Mouse (Mus musculus): Measurements from ENCODE around the gene Pip5k1b. TPM values are rescaled to one million over a fixed set of nuclear protein-coding genes. Genes with fewer than 3 reads are reported as not detected.

Gene Pip5k1b
- polyA plus RNA-seq, 1 experiment from 2014 or later: 5.6 TPM

DNA sequence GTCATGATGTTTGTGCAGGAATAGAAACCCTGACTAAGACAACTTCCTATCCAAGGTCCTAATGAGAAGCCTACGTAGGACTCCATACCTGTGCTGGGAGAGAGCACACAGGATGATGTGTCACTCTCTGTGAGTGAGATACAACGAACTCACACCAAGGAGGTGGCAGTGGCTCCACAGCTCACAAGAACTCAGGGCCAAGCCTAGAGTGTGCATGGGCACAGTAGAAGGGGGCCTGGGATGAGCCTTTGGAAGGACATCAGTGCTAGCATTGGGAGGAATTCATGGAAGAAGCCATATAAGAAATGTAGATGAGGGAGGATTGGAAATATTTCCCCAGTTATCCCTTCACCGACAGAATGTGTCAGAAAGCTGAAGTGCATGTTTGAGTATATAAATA is 39.7 kb downstream of the Pip5k1b start:
- Histone ChIP-seq H3K9ac (ENCODE audit: low read depth, low read length) (no peak overlapping the region), H3K27me3 (replicated peaks; ENCODE audit: control insufficient read depth, insufficient read depth, low read length) (no peaks in the 10 kb centered on the region), H3K4me2 (no peak overlapping the region), H3K9me3 (ENCODE audit: control insufficient read depth, low read length) (no peaks in the 10 kb centered on the region), H3K36me3 (ENCODE audit: control insufficient read depth, insufficient read depth, low read length) (no peaks in the 10 kb centered on the region), H3K4me1 (replicated peaks; ENCODE audit: control insufficient read depth, insufficient read depth, low read length) (peaks cover 64% of the 10 kb centered on the region), H3K4me3 (ENCODE audit: low read depth, low read length) (no peak overlapping the region), H3K27ac (ENCODE audit: low read depth, low read length) (peak overlapping the region; percentile 39; the same call in 1 of the 2 replicates)
- no peak for DNase-seq (ENCODE audit: low spot score)
- WGBS: 89% methylated on average over 3 of the region's 3 CpGs
- no peak for ATAC-seq (replicated peaks; ENCODE audit: low FRiP score)

DNA sequence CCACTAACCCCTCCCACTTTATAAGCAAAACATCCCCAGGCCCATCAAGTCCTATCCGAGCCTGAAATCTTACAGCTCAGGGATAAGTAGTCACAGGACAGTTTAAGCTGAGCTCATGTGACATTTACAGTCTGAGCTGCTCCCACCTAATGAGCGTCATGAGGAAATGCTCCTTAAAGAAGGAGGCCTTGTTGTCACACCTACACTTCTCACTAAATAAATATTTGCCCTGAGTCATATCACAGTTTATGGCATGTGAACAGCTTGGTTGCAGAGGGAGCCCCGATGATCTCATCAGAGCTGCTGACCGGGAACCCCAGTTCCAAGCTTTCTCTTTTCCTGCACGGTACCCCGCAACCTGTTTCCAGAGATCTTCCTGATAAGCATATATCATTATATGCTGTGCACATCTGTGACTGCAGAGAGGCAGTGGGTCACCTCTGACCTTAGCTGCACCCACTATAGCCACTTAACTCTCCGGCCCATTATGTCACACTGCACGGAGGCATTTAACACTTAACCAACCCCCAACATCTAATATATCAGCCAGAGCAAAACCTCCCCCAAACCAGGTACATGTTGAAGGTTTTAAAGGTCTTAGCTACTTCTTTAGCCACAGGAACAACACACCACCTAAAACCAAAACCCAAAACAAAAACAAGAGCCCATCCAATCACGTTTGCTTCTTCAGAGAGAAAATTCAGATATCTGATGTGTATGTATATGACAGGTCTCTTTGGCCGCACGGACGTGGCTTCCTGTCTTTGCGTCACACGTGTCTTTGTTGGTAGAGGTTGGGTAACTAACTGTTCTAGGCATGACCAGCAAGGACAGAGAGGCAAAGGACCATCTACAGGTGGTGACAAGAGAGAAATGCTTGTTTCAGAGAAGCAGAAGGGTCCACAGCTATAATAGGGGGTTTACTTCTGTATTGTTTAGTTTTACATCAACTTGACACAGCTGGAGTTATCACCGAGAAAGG is 40.7 kb downstream of the Pip5k1b start:
- no peaks in the 10 kb centered on the region for H3K36me3 ChIP-seq (ENCODE audit: control insufficient read depth, insufficient read depth, low read length)

DNA sequence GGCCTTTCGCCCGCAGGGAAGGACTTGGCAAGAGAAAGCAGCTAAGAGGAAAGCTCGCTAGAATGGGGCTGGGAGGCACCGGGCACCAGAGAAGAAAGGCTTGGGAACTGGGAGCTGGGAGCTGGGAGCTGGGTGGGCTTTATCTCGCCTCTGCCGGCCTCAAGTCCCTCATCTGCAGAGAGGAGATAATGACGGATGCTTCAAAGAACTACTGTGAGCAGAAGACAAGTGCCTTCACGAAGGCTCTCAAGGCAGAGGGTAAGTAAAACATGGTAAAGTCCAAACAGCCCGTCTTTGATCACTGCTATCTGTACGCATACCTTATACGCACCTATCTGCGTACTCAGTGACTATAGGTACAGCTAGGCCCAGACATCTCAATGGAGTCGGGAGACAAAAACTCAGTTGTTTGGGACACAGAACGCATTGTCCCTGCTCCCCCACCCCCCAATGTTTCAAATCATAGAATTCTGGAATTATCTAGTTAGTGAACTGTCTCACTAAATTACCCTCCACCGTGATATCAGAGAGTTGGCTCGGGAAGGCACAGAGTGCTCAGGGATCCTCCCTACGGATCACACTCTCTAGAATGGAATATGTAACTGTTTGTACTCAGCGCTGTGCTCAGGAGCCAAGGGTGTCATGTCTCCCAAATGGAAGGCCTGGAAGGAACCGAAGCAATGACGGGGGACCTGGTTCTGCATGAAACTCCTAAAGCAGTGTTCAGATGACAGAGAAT is 42.4 kb downstream of the Pip5k1b start:
- 41% methylated on average over 20 of the region's 20 CpGs for WGBS
- no peaks in the 10 kb centered on the region for H3K27me3 ChIP-seq (replicated peaks; ENCODE audit: control insufficient read depth, insufficient read depth, low read length)
- peak overlapping the region; percentile 63 for H3K4me2 ChIP-seq
- peak overlapping the region; percentile 97 for H3K27ac ChIP-seq (ENCODE audit: low read depth, low read length)
- H3K9me3 ChIP-seq (ENCODE audit: control insufficient read depth, low read length): no peaks in the 10 kb centered on the region
- 0 out of 2 replicates have a peak overlapping the region, but pooled peaks have one; percentile 19 for H3K4me3 ChIP-seq (ENCODE audit: low read depth, low read length)
- DNase-seq (ENCODE audit: low spot score): peak; percentile 64
- H3K9ac ChIP-seq (ENCODE audit: low read depth, low read length): peak overlapping the region; percentile 46
- peak; percentile 95 for ATAC-seq (replicated peaks; ENCODE audit: low FRiP score)
- peaks cover 54% of the 10 kb centered on the region for H3K4me1 ChIP-seq (replicated peaks; ENCODE audit: control insufficient read depth, insufficient read depth, low read length)
- H3K36me3 ChIP-seq (ENCODE audit: control insufficient read depth, insufficient read depth, low read length): no peaks in the 10 kb centered on the region

More for the DNA sequence above, 40.7 kb downstream of the Pip5k1b start:
- Histone ChIP-seq H3K4me2 (peak overlapping the region; percentile 5; the same call in 1 of the 2 replicates), H3K9ac (ENCODE audit: low read depth, low read length) (no peak overlapping the region), H3K4me3 (ENCODE audit: low read depth, low read length) (no peak overlapping the region), H3K9me3 (ENCODE audit: control insufficient read depth, low read length) (no peaks in the 10 kb centered on the region), H3K27ac (ENCODE audit: low read depth, low read length) (peak overlapping the region; percentile 97), H3K27me3 (replicated peaks; ENCODE audit: control insufficient read depth, insufficient read depth, low read length) (no peaks in the 10 kb centered on the region), H3K4me1 (replicated peaks; ENCODE audit: control insufficient read depth, insufficient read depth, low read length) (peaks cover 61% of the 10 kb centered on the region)
- ATAC-seq (replicated peaks; ENCODE audit: low FRiP score) (no peak), DNase-seq (ENCODE audit: low spot score) (no peak)
- WGBS: 76% methylated on average over 15 of the region's 15 CpGs

DNA sequence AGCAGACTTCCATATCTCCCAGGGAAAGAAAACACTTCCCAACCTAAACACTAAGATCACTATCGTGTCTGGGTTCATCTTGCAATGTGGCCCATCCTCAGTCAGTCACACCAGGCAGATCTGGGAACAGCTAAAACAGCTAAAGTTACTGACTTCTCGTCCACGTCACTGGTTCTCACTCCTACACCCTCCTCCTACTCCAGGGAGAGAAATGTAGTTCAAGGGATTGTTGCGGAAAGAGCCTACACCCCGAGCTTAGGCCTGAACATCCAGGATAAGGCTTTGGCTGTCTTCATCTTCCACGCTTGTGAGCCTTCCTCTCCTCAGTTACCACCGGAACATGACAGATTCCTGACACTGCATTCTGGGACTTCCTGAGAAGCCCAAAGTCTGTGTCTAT is 43.7 kb downstream of the Pip5k1b start:
- Histone ChIP-seq H3K4me1 (replicated peaks; ENCODE audit: control insufficient read depth, insufficient read depth, low read length) (peaks cover 48% of the 10 kb centered on the region), H3K4me3 (ENCODE audit: low read depth, low read length) (no peak overlapping the region), H3K9ac (ENCODE audit: low read depth, low read length) (no peak overlapping the region), H3K27ac (ENCODE audit: low read depth, low read length) (peak overlapping the region; percentile 97; the same call in 1 of the 2 replicates), H3K9me3 (ENCODE audit: control insufficient read depth, low read length) (no peaks in the 10 kb centered on the region), H3K36me3 (ENCODE audit: control insufficient read depth, insufficient read depth, low read length) (no peaks in the 10 kb centered on the region), H3K27me3 (replicated peaks; ENCODE audit: control insufficient read depth, insufficient read depth, low read length) (no peaks in the 10 kb centered on the region), H3K4me2 (0 out of 2 replicates have a peak overlapping the region, but pooled peaks have one; percentile 7)
- ATAC-seq (replicated peaks; ENCODE audit: low FRiP score) (no peak), DNase-seq (ENCODE audit: low spot score) (no peak)
- 77% methylated on average over 7 of the region's 7 CpGs for WGBS

DNA sequence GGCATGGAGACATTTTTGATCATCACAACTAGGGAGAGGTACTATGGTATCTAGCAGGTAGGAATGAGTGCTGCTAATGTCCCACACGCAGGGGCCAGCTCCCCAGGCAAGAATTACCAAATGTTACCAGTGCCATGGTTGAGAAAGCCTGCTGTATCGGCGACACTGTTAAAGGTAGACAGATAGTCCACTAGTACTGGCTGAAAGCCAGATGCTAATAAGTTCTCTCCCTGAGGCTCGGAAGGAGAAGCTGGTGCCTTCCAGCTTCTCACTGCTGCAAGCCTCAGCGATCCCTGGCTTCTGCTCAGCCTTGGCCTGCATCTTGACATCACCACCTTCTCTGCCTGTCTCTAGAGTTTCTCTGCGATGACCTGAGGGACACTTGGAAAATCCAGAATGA is 46.3 kb downstream of the Pip5k1b start:
- no peak overlapping the region for H3K9ac ChIP-seq (ENCODE audit: low read depth, low read length)
- peaks cover 31% of the 10 kb centered on the region for H3K4me1 ChIP-seq (replicated peaks; ENCODE audit: control insufficient read depth, insufficient read depth, low read length)
- H3K36me3 ChIP-seq (ENCODE audit: control insufficient read depth, insufficient read depth, low read length): no peaks in the 10 kb centered on the region
- ATAC-seq (replicated peaks; ENCODE audit: low FRiP score) (no peak), DNase-seq (ENCODE audit: low spot score) (no peak)
- no peak overlapping the region for H3K4me2 ChIP-seq
- WGBS: 84% methylated on average over 6 of the region's 6 CpGs
- H3K4me3 ChIP-seq (ENCODE audit: low read depth, low read length): no peak overlapping the region
- H3K27me3 ChIP-seq (replicated peaks; ENCODE audit: control insufficient read depth, insufficient read depth, low read length): no peaks in the 10 kb centered on the region
- no peak overlapping the region for H3K27ac ChIP-seq (ENCODE audit: low read depth, low read length)
- H3K9me3 ChIP-seq (ENCODE audit: control insufficient read depth, low read length): no peaks in the 10 kb centered on the region

DNA sequence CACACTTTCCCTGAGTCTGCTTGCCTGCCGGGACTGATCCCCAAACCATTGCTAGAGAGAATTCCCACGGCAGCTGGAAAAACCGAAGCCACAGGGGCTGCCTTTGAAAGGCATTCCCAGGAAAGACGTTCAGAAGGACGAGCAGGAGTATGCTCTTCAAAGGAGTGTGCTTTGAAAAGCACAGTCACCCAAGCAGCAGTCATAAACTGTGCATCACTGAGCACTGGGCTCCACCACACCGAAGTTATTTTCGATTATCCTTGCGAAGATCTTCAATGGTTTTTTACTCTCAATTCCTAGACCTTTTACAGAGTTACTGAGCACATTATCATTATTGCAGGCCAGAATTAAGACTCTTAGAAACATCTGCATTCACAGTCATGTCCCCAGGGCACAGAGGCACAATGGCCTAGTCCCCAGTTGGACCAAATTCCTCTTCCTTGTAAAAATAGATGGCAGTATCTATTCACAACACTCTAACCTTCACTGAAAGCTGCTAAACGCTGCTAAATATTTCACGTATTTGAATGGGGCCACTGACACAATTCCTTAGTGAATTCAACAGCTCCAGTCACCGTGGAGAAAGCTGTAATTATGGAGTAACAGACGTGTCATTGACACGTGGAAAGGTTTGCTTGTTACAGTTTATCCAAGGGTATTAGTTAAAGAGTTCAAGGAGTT is 47.4 kb downstream of the Pip5k1b start:
- Histone ChIP-seq H3K4me1 (replicated peaks; ENCODE audit: control insufficient read depth, insufficient read depth, low read length) (peaks cover 21% of the 10 kb centered on the region), H3K27ac (ENCODE audit: low read depth, low read length) (no peak overlapping the region)
- DNase-seq (ENCODE audit: low spot score): no peak

DNA sequence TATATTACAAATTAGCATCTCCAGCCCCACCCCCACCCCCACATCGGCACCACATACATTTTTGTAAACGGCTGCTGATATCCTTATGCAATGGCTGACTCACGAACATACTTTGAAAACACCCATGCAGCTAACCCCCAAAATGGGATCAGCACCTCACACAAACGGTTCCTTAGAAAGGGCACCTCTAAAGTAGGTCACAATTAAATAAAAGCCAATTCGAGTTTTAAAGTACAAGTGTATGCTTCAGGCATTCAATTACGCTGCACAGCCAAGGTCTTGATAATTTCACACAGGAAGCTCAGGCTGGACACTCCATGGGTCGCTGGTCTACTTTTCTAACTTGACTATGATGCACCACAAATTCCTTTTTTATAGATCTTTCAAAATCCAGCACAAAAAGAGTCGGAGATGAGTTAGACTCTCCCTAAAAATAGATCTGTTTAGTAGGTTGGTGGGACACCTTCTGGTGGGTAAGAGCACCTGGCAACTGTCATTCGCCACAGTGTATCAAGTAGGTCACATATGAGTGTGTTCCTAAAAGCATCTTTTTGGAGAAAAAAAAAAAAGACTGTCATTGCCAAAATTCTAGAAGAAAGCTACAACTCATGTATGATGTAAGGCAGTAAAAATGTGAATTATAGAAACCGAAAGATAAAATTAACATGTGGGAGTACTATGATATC is 52.8 kb downstream of the Pip5k1b start:
- 76% methylated on average over 10 of the region's 10 CpGs for WGBS

More for the DNA sequence above, 47.4 kb downstream of the Pip5k1b start:
- H3K9me3 ChIP-seq (ENCODE audit: control insufficient read depth, low read length): no peaks in the 10 kb centered on the region
- H3K36me3 ChIP-seq (ENCODE audit: control insufficient read depth, insufficient read depth, low read length): no peaks in the 10 kb centered on the region
- no peak overlapping the region for H3K4me2 ChIP-seq
- no peak for ATAC-seq (replicated peaks; ENCODE audit: low FRiP score)
- H3K4me3 ChIP-seq (ENCODE audit: low read depth, low read length): no peak overlapping the region
- 76% methylated on average over 13 of the region's 13 CpGs for WGBS
- no peak overlapping the region for H3K9ac ChIP-seq (ENCODE audit: low read depth, low read length)
- H3K27me3 ChIP-seq (replicated peaks; ENCODE audit: control insufficient read depth, insufficient read depth, low read length): no peaks in the 10 kb centered on the region

DNA sequence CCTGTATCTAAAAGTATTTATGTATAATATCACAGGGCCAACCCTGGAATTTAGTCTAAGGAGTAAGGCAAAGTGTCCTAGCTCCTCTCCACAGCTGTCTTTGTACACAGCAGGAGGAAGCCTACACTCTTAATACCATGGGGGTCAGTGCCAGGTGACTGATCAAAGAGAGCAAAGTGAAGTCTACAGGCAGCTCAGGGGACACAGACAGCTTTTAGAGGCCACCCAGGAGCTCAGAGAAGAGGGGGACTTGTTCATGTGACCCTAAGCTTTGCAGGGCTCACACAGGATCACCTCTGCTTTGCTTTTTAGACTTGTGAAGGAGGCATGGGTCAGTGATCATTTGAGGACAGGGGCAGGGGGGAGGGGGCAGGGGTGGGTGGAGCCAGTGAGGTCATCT is 54.1 kb downstream of the Pip5k1b start:
- H3K27me3 ChIP-seq (replicated peaks; ENCODE audit: control insufficient read depth, insufficient read depth, low read length): no peaks in the 10 kb centered on the region
- no peak overlapping the region for H3K9ac ChIP-seq (ENCODE audit: low read depth, low read length)
- no peaks in the 10 kb centered on the region for H3K36me3 ChIP-seq (ENCODE audit: control insufficient read depth, insufficient read depth, low read length)
- no peaks in the 10 kb centered on the region for H3K9me3 ChIP-seq (ENCODE audit: control insufficient read depth, low read length)
- ATAC-seq (replicated peaks; ENCODE audit: low FRiP score) (no peak), DNase-seq (ENCODE audit: low spot score) (no peak)
- 0 out of 2 replicates have a peak, but pooled peaks cover 2% of the 10 kb centered on the region for H3K4me1 ChIP-seq (replicated peaks; ENCODE audit: control insufficient read depth, insufficient read depth, low read length)
- no peak overlapping the region for H3K27ac ChIP-seq (ENCODE audit: low read depth, low read length)
- no peak overlapping the region for H3K4me2 ChIP-seq
- no peak overlapping the region for H3K4me3 ChIP-seq (ENCODE audit: low read depth, low read length)

More for the DNA sequence above, 52.8 kb downstream of the Pip5k1b start:
- no peaks in the 10 kb centered on the region for H3K36me3 ChIP-seq (ENCODE audit: control insufficient read depth, insufficient read depth, low read length)
- H3K4me2 ChIP-seq: no peak overlapping the region; the same call in 1 of the 2 replicates
- H3K4me3 ChIP-seq (ENCODE audit: low read depth, low read length): no peak overlapping the region
- no peak overlapping the region for H3K27ac ChIP-seq (ENCODE audit: low read depth, low read length)
- no peak for DNase-seq (ENCODE audit: low spot score)
- no peaks in the 10 kb centered on the region for H3K9me3 ChIP-seq (ENCODE audit: control insufficient read depth, low read length)
- H3K27me3 ChIP-seq (replicated peaks; ENCODE audit: control insufficient read depth, insufficient read depth, low read length): no peaks in the 10 kb centered on the region
- H3K4me1 ChIP-seq (replicated peaks; ENCODE audit: control insufficient read depth, insufficient read depth, low read length): no peaks in the 10 kb centered on the region
- H3K9ac ChIP-seq (ENCODE audit: low read depth, low read length): no peak overlapping the region
- ATAC-seq (replicated peaks; ENCODE audit: low FRiP score): no peak
